Mouse (Mus musculus) limb, embryonic 11.5 days (tissue): ENCODE measurements at regions not wholly inside any gene's neighbourhood (a gene's known extent, or its start where the extent isn't known, plus 50 kb on each side); places are given as distances from the start of the nearest gene placed in this dataset.

Experiments used
- ATAC-seq: fragments of 200-750 bp; cut with Nextera tagmentation; 2 replicates; pipeline ENCODE4 v1.8.0; 2017; ENCODE audit warnings: low read depth; ENCODE audit not compliant: insufficient number of reproducible peaks, low FRiP score, low TSS enrichment
- DNase-seq: peaks from one replicate; pipeline ENCODE4 v3.0.0-alpha.2; 2015; ENCODE audit warnings: low spot score
- H3K27ac ChIP-seq: fragments of 300-500 bp; sonication (generic); replicated peaks from 2 replicates; pipeline ENCODE4 v1.5.1; 2014; ENCODE audit warnings: low read depth, mild to moderate bottlenecking, low read length
- H3K27me3 ChIP-seq: fragments of 300-500 bp; sonication (generic); 2 replicates; pipeline ENCODE4 v1.6.1; 2014; ENCODE audit warnings: mild to moderate bottlenecking, low read length, mixed read lengths; ENCODE audit not compliant: control insufficient read depth, insufficient read depth
- H3K36me3 ChIP-seq: fragments of 300-500 bp; sonication (generic); 2 replicates; pipeline ENCODE4 v1.6.1; 2014; ENCODE audit warnings: mild to moderate bottlenecking, low read length, moderate library complexity, mixed read lengths; ENCODE audit not compliant: control insufficient read depth, insufficient read depth
- H3K4me1 ChIP-seq: fragments of 300-500 bp; sonication (generic); 2 replicates; pipeline ENCODE4 v1.6.1; 2014; ENCODE audit warnings: low read length, mixed read lengths; ENCODE audit not compliant: control insufficient read depth, insufficient read depth
- H3K4me2 ChIP-seq: fragments of 300-500 bp; sonication (generic); 2 replicates; pipeline ENCODE4 v1.6.1; 2014; ENCODE audit warnings: low read depth, mild to moderate bottlenecking, moderate library complexity; ENCODE audit not compliant: severe bottlenecking
- H3K4me3 ChIP-seq: fragments of 300-500 bp; sonication (generic); 2 replicates; pipeline ENCODE4 v1.5.1; 2014; ENCODE audit warnings: low read depth, low read length
- H3K9ac ChIP-seq: fragments of 300-500 bp; sonication (generic); 2 replicates; pipeline ENCODE4 v1.6.1; 2014; ENCODE audit warnings: mild to moderate bottlenecking, low read length
- H3K9me3 ChIP-seq: fragments of 300-500 bp; sonication (generic); 2 replicates; pipeline ENCODE4 v1.6.1; 2016; ENCODE audit warnings: low read length; ENCODE audit not compliant: control insufficient read depth
- WGBS: fragments of 180-500 bp; shearing (Covaris S2); extraction: QIAGEN DNeasy Blood & Tissue Kit; methylation state at CpG from one replicate; pipeline ENCODE4 v1.1.7; 2014; 5-methylcytosine and 5-hydroxymethylcytosine counted together

GRCm38 (mm10) chr2:134419581-134419980 is 134.6 kb downstream of the Hao1 start:
- Histone ChIP-seq H3K9me3 (no peaks in the 10 kb centered on the region), H3K9ac (no peak overlapping the region), H3K27me3 (no peaks in the 10 kb centered on the region), H3K27ac (no peak overlapping the region), H3K4me3 (no peak overlapping the region), H3K36me3 (no peaks in the 10 kb centered on the region), H3K4me1 (no peaks in the 10 kb centered on the region), H3K4me2 (no peak overlapping the region)
- DNase-seq (no peak), ATAC-seq (no peak)
- 77% methylated on average over 2 of the region's 2 CpGs for WGBS

- no peak overlapping the region for H3K4me3 ChIP-seq
- H3K4me1 ChIP-seq = no peaks in the 10 kb centered on the region
- H3K4me2 ChIP-seq = no peak overlapping the region
- no peaks in the 10 kb centered on the region for H3K36me3 ChIP-seq
- no peak for DNase-seq
- H3K27me3 ChIP-seq = no peaks in the 10 kb centered on the region
- H3K9me3 ChIP-seq = no peaks in the 10 kb centered on the region
- H3K27ac ChIP-seq = no peak overlapping the region
- no peak overlapping the region for H3K9ac ChIP-seq
- WGBS = 88% methylated on average over 3 of the region's 3 CpGs
- no peak for ATAC-seq
These were observed 154.6 kb downstream of the Hao1 start for GRCm38 (mm10) chr2:134399564-134399963.

- Histone ChIP-seq H3K9me3 (no peaks in the 10 kb centered on the region), H3K36me3 (no peaks in the 10 kb centered on the region), H3K4me1 (no peaks in the 10 kb centered on the region), H3K27me3 (no peaks in the 10 kb centered on the region), H3K27ac (no peak overlapping the region), H3K9ac (no peak overlapping the region), H3K4me3 (no peak overlapping the region), H3K4me2 (no peak overlapping the region)
- WGBS = 91% methylated on average over 3 of the region's 3 CpGs
- DNase-seq (no peak), ATAC-seq (no peak)
These were observed 160.7 kb downstream of the Hao1 start for GRCm38 (mm10) chr2:134393421-134393820.

DNA sequence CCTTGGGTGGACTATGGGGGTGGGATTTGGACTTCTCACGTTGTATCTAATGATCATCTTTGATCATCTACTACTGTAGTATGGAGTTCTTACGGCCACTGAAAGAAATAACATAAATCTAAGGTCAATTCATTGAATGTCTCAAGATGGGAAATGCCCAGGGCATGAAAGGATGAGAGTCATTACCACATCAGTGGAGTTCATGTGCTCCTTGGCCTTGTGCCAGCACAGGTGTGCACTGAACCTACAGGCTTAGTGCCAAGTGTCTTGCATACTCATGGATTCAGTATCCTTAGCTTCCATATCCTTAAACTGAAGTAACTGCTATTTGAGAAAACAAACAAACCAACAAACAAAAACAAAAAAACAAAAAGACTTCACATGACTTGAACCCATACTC is 179.1 kb downstream of the Hao1 start:
- H3K36me3 ChIP-seq = no peaks in the 10 kb centered on the region
- no peaks in the 10 kb centered on the region for H3K9me3 ChIP-seq
- ATAC-seq = no peak
- 67% methylated on average over 2 of the region's 2 CpGs for WGBS
- H3K27me3 ChIP-seq = no peaks in the 10 kb centered on the region
- H3K4me1 ChIP-seq = no peaks in the 10 kb centered on the region
- DNase-seq = no peak
- no peak overlapping the region for H3K27ac ChIP-seq
- H3K9ac ChIP-seq = no peak overlapping the region
- no peak overlapping the region for H3K4me2 ChIP-seq
- H3K4me3 ChIP-seq = no peak overlapping the region

GRCm38 (mm10) chr2:134350894-134351501 is 203.2 kb downstream of the Hao1 start:
- WGBS = 86% methylated on average over 8 of the region's 8 CpGs
- Histone ChIP-seq H3K36me3 (no peaks in the 10 kb centered on the region), H3K27me3 (no peaks in the 10 kb centered on the region), H3K27ac (no peak overlapping the region), H3K9ac (no peak overlapping the region), H3K4me3 (no peak overlapping the region), H3K4me2 (no peak overlapping the region), H3K4me1 (no peaks in the 10 kb centered on the region), H3K9me3 (no peaks in the 10 kb centered on the region)
- ATAC-seq (no peak), DNase-seq (no peak)

- H3K4me3 ChIP-seq = no peak overlapping the region
- H3K4me1 ChIP-seq = no peaks in the 10 kb centered on the region
- no peak for ATAC-seq
- no peaks in the 10 kb centered on the region for H3K9me3 ChIP-seq
- no peak for DNase-seq
- WGBS = 68% methylated on average over 2 of the region's 2 CpGs
- H3K27me3 ChIP-seq = no peaks in the 10 kb centered on the region
- H3K36me3 ChIP-seq = no peaks in the 10 kb centered on the region
- H3K27ac ChIP-seq = no peak overlapping the region
- no peak overlapping the region for H3K9ac ChIP-seq
- H3K4me2 ChIP-seq = no peak overlapping the region
These were observed 203.7 kb downstream of the Hao1 start for GRCm38 (mm10) chr2:134350442-134350841.

GRCm38 (mm10) chr2:134342515-134343140 is 211.5 kb downstream of the Hao1 start:
- DNase-seq = no peak
- no peaks in the 10 kb centered on the region for H3K36me3 ChIP-seq
- H3K4me1 ChIP-seq = no peaks in the 10 kb centered on the region
- H3K4me2 ChIP-seq = no peak overlapping the region
- no peaks in the 10 kb centered on the region for H3K9me3 ChIP-seq
- no peak overlapping the region for H3K27ac ChIP-seq
- no peak overlapping the region for H3K4me3 ChIP-seq
- 71% methylated on average over 6 of the region's 6 CpGs for WGBS
- no peaks in the 10 kb centered on the region for H3K27me3 ChIP-seq
- no peak overlapping the region for H3K9ac ChIP-seq
- no peak for ATAC-seq

DNA sequence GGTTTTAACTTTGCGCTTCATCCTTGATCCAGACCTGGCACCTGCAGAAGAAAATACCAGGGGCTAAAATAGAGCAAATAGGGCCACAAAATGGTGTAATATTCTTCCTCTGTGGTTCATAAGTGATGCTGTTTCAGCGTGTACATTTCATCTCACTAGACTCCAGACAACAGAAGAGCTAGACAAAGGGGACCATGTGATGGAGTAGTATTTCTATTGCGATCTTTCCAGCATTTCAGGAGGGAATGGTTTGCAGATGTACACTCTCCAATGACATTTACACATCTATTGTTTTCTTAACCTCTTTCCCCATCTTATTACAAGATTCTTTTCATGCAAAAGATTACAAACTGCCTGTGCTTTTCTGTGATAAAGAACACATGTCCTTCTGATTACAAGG is 246.1 kb downstream of the Hao1 start:
- no peak for ATAC-seq
- Histone ChIP-seq H3K36me3 (no peaks in the 10 kb centered on the region), H3K9me3 (no peaks in the 10 kb centered on the region), H3K4me1 (no peaks in the 10 kb centered on the region), H3K4me2 (no peak overlapping the region), H3K9ac (no peak overlapping the region), H3K27ac (no peak overlapping the region), H3K27me3 (no peaks in the 10 kb centered on the region), H3K4me3 (no peak overlapping the region)
- 75% methylated on average over 3 of the region's 3 CpGs for WGBS
- no peak for DNase-seq
